Mouse (Mus musculus) testis, postnatal 14 days (tissue): ENCODE results near the gene Fam178b.
"Not testable (repeated sequence)": the region's sequence is repeated elsewhere in the genome, so short reads cannot be mapped to it uniquely, and the experiment has no call there.

ENCODE experiments used
- DNase-seq: peaks from one replicate; pipeline ENCODE4 v3.0.0; 2021; ENCODE audit warnings: low spot score

The Fam178b gene

DNA sequence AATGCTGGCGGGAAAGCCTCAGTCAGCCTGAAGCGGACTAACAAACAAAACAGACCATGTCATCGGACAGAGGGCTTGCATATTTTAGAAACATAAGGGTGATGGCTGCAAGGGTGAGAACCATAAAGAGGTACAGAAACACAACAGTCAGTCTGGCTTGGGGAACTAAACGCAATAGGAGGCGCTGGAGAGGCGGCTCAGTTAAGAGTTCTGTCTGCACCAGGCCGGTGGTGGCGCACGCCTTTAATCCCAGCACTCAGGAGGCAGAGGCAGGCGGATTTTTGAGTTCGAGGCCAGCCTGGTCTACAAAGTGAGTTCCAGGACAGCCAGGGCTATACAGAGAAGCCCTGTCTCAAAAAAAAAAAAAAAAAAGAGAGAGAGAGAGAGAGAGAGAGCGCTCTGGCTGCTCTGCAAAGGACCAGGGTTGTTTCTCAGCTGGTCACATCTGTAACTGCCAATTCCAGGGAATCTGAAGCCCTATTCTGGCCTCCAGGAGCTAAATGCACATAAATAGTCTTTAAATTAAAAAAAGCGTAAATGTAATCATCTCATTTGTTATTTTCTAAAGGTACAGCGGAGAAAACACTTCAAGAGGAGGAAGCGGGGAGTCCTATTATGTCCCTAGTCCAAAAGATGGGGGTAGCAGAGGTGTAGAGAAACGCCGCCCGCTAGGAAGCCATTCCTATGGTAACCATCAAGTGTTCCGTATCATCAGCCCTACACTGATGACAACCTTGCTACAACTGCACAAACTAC lies 137.0 kb downstream of the Fam178b start:
- no peak for DNase-seq

DNA sequence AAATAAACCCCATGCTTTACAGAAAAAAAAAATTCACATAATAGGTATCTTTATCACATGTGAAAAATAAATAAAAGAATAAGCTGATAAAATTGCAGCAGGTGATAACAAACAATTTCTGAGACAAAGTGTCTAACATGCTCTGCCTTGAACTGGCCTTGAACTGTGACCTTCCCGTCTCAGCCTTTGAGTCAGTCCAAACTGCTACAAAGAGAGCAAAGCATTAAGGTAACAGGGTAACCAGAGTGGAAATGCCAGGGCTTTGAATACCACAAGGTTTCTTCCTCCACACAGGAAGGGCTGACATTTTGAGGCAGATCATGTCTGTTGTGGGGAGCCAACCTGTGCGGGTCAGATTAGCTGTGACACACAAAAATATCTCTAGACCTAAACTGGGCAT lies 137.6 kb downstream of the Fam178b start:
- peak; percentile 75 for DNase-seq

DNA sequence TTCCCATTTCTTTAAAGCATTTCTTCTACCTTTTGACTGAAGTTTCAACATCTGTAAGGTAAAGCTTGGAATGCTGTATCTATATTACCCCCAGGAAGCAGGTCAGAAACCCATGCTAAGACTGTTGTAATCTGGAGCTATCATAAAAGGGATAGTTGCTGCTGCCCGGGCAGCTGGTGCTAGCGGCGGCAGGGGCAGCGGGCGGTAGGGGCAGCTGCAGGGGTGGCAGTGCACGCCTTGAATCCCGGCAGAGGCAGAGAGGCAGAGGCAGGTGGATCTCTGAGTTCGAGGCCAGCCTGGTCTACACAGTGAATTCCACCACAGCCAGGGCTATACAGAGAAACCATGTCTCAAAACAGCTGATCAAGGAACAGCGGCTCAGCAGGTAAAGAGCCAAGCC lies 140.1 kb downstream of the Fam178b start:
- no peak for DNase-seq

DNA sequence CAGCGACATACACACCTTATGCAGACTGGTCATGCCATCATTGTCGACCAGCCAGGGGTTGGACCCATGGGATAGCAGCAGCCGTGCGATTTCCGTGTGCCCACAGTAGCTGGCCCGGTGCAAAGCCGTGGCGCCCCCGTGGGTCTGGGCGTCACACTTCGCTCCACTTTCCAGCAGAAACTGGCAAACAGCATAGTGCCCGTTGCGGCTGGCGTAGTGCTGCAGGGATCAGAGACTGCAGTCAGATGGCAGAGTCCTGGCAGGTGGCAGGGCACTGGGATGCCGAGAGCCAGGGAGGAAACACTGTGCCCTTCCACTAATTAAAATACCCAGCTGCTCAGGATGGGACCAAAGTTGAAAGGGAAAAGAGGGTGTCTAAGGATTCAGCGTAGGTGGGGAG lies 141.1 kb downstream of the Fam178b start:
- DNase-seq: no peak

DNA sequence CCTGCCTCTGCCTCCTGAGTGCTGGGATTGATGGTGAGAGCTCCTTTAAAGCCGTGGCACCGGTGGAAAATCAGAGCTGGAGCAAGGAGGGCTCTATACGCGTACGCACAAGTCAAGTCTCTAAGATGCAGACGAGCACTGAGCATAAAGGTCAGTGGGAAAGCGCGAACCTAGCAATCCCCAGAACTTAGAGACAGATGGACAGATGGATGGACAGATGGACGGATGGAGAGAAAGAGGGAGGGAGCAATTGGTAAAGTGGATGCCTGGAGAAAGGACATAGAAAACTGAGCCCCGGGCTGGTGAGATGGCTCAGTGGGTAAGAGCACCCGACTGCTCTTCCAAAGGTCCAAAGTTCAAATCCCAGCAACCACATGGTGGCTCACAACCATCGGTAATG lies 142.2 kb downstream of the Fam178b start:
- no peak for DNase-seq

DNA sequence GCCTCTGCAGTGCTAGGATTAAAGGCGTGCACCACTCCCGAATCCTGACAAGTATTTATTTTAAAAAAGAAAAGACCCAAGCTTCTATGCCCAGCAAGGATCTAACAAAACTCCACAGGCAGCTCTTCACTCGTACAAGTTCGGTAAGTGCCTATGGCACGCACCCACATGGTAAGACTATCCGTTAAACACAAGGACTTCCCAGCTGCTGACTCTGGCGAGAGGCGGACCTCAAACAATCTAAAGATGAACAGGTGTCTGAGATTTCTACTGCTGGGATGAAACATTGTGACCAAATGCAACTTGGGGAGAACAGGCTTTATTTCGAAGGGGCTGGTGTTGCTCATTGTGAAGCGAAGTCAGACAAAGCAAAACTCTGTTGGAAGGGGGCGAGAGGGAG lies 142.9 kb downstream of the Fam178b start:
- DNase-seq: peak; percentile 62

DNA sequence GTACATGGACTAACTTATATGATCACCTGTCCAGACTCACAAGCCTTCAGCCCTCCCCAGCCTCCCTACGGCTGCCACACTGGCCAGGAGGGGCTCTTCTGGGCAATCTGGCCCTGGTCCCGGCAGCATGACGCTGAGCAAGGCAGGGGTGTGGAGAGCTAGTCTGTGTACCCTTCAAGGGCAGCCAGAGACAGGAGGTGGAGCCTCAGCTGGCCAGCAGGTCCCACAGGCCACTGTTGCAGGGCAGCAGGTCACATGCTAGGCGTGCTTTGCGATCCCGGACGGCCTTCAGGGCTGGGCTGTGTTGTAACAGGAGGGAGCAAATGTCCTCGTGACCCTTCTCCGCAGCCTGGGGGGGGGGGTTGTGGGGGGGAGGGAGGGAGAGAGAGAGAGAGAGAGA lies 143.8 kb downstream of the Fam178b start, which contains the start of gene Gm42417:
Gm42417 (minus strand) TSS at position 244 of the 400 bp plus-strand sequence.
- peak; percentile 69 for DNase-seq

DNA sequence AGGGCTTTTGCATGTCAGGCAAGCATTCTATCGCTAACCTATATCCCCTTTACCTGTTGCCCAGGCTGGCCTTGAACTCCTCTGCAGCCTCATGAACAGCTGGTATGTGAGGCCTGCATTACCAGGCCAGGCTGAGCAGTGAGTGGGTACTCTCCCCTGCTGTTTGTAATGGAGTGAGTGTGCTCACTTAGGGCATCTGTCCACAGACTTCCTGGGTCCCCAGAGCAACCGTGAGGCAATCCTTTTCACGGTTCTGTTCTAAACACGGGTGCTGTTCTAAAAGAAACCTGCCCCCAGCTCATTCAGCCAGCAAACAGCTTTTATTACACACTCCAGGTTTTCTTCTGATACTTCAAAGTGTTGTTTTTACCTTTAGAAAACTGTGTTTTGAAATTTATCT lies 144.3 kb downstream of the Fam178b start:
- DNase-seq: no peak

DNA sequence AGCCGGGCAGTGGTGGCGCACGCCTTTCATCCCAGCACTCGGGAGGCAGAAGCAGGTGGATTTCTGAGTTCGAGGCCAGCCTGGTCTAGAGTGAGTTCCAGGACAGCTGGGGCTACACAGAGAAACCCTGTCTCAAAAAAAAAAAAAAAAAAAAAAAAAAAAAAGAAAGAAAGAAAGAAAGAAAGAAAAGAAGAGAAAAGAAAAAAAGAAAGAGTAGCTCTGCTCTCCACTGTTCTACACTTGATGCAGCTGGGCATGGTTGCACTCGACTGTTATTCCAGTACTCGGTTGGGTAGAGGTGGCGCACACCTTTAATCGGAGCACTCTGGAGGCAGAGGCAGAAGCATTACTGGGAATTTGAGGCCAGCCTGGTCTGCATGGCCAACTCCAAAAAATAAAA lies 146.2 kb downstream of the Fam178b start, which contains the start of gene Ankrd23:
Ankrd23 (minus strand) TSS at position 101 of the 400 bp plus-strand sequence.
- not testable (repeated sequence) for DNase-seq

DNA sequence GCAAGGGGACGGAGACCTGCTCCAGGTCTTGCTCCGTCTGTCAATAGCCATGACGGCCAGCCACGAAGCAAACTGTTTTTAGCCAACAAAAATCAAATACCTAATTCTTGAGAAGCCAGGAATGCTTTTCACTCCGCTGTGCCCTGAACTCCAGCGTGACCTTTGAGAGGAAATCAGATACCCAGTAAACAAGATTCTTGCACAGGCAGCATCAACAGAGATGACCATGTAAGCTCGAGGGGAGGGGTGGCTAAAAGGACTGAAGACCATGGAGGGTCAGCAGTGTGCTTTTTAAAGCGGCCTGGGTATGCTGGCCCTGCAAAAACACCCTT lies 146.6 kb downstream of the Fam178b start:
- no peak for DNase-seq

DNA sequence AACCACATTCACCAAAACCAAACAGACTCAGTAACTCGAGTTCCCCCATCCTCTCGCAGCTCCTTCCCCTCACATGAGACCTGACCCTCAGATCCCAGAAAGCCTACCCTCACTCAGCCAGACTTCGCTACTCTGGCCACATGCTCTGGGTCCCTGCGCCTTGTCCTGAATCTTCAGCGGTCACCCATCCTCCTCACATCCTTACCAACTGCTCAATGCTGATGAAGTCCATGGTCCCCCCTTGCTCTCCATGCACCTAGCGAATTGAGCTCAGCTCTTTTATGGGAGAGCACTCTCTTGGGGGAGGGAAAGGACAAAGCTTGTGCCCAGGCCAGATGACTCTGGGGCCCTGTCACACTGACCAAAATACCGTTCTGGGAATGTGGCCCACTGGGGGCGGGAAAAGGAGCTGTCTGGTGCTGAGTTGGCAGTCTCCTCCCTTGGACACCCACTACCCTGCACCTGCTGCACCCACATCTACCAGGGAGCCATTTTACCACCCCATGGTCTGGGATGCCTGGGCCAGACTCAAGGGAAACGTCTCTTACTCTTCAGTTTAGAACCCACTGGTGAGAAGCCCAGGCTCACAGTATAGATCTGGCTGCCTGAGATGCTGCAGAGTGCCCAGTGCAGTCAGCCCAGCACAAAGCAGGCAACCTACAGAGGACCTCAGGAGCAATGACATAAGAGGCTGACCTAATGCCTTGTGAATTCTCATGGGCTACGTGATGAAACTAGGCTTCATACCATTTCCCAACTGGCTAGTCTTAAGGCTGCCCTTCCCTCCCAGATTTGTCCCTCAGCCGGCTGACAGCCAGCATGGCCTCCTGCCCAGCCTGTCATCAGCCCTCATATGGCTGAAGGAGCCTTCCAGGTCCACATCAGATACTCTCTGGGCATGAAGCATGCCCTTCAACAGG lies 147.2 kb downstream of the Fam178b start:
- DNase-seq: no peak

DNA sequence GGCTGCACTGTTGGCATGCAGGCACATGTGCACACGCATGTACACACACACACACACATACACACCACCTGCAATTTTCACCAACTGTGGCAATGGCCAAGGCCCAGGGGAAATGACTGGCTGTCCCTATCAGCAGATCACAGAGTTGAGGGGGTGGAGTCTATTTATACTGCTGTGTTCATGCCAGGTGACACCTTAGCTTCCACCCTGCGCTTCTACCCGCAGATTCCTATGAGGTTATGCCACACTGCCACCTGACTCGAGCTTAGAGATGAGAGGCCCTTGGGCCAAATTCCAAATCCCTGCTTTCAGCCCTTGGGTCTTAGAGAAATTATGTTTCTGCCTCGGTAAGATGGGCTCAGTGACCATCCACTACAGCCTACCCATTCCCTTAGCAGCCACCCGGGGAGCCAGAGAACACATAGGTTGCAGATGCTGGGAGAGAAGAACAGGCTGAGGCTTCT lies 148.4 kb downstream of the Fam178b start:
- no peak for DNase-seq

DNA sequence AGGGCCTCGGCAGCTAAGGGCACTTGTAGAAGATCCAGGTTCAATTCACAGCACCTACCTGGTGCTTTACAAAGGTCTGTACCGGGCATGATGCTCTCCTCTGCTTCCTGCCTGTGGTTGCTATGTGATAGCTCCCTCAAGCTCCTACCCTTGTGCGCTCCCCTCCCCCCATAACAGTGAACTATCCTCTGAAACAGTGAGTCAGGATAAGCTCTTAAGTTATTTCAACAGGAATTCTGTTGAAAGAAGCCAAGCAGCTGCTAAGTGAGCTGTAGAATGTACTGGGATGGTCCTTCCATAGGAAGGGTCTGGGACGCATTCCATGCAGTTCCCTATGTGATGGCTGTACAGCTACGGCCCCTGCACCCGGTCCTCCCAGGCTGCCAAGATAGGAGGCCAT lies 149.4 kb downstream of the Fam178b start:
- no peak for DNase-seq

DNA sequence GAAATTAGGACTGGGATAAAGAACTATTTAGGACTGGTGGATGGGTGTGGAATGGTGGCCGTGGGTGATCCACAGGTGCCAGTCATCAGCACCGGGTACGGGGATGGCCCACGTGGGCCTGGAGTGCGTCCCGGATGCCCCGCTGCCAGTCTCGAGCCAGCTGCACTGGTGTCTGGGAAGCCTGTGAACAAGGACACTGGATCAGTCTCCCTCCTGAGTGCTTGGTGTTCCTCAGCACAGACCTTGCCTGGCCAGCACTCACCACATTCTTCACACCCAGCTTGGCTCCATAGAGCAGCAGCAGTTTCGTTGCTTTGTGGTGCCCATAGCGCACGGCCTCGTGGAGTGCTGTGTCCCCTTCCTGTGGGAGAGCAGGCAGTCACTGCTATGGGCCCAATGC lies 151.5 kb downstream of the Fam178b start:
- no peak for DNase-seq

DNA sequence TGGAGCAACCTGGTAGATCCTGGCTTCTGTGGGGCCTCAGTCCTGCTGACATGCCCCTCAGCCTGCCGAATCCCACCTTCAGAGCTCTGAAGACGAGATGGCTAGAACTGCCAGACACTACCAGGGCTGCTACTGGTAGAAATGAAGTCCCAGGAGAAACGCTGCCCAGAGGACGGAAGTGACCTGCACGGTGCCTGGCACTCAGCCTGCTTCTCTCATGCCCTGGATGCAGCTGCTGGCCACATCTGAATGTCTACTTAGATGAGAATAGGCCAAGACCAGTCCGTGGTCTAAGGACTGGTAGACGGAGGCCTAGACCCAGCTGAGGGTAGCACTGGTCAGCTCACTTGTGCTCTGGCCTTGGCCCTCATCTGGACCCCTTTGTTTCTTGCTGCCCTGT lies 152.0 kb downstream of the Fam178b start:
- no peak for DNase-seq

DNA sequence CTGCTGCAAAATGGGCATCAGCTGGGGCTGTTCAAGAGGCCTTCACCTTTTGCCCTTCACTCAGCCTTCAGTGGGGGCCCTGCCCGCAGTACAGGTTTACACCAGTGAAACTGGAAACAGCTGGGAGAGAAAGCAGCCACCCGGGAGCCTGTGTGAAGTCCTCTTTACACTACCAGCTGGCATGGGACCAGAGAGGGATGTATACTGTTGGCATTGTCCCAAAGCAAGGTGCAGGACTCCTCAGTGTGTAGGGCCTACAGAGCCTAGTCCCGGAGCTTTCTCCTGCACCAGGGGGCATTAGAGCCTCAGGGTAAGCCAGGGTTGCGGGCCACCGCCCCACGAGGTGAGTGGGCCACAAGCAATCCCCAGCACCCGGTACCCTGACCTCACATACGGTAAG lies 152.5 kb downstream of the Fam178b start:
- no peak for DNase-seq

DNA sequence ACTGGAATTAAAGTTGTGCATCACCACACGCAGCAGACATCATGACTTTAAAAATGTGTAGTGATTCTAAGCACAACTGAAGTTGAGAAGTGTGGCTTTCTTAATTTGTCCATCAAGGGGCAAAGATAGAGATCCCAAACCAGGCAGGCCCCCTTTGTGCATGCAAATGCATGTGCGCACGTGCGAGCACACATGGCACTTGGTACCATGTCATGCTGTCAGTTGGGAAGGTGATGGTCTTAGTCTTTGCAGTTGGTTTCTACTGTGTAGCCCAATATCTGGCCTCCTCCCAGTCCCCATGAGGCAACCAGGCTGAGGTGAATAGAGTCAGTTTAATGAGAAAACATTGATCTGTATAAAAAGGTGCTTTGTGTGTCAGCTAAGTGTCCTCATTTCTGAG lies 153.1 kb downstream of the Fam178b start:
- DNase-seq: no peak

DNA sequence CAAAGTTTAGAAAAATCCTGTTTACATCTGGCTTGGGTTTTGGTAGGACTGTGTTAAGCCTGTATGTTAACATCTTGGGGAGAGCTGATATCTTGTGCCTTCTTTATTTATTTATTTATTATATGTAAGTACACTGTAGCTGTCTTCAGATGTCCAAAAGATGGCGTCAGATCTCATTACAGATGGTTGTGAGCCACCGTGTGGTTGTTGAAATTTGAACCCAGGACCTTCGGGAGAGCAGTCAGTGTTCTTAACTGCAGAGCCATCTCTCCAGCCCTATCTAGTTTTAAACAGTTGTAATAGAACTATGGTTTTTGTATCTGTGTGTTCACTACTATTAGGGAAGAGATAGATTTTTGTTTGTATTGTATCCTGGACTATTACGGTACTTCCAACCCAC lies 153.7 kb downstream of the Fam178b start:
- DNase-seq: no peak

DNA sequence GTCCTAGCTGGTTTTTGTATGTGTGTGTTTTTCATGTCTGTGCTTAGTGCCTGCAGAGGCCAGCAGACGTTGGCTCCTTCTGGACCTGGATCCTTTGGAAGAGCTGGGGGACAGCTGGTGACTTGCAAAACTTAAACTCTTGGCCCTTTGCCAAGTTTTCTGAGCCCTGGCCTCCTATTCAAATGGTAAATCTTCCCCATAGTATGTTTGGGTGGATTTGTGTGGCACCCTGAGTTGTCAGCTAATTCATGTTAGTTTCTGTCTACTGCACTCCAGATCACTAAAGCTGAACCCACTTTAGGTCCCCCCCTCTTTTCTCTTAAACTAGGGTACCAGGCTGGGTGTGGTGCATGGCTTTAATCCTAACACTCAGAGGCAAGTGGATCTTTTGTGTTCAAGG lies 154.6 kb downstream of the Fam178b start:
- no peak for DNase-seq

DNA sequence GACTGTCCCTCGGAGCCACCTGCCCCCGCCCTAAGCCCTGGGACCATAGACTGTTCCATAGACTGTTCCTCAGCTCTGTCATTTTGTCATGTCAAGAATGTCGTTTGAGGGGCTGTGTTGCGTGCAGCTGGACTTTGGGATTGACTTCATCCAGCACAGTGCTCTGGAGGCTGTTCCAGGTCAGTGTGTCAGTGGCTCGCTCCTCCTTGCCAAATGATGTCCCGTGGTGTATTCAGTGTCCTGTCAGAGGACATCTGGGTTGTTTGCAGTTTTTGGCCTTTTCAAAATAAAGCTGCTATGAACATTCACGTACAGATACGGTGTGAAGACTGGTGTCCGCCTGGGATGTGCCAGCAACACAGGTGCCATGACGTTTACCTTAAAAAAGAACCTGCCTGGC lies 156.1 kb downstream of the Fam178b start:
- no peak for DNase-seq

DNA sequence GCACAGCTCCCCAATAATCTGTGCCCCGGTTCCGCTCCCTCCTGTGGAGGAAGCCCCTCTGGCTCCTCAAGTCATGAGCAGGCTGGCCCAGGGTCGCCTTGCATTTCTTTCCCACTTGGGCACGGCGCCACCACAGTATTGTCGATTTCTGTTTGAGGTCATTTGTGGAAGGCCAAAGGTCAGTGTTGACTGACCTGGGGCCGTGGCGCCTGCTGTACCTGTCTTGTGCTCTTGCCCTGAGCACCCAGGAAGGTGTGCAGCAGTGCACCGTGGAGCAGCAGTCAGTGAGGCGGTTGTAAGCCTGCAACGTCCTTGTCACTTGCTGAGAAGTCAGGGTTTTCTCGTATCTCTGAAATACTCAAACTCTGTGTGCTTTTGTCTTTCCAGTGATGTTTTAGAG lies 157.2 kb downstream of the Fam178b start:
- no peak for DNase-seq

DNA sequence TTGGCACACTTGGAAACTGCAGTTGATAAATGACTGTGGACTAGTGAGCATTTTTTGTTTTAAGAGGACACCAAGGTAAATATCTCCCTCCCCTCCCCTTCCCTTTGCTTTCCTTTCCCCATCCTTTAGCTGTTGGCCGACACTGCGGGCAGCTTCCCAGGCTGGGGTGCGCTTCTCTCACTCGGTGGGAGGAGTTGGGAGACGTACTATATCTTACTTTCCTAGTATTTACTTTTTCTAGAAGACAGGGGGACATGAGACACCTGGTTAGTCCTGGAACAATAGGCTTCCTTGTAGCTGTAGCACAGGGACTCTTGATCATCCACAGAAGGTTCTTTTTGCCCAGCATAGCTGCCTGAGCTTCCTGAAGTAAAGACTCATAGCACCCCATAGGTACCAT lies 158.9 kb downstream of the Fam178b start:
- no peak for DNase-seq

DNA sequence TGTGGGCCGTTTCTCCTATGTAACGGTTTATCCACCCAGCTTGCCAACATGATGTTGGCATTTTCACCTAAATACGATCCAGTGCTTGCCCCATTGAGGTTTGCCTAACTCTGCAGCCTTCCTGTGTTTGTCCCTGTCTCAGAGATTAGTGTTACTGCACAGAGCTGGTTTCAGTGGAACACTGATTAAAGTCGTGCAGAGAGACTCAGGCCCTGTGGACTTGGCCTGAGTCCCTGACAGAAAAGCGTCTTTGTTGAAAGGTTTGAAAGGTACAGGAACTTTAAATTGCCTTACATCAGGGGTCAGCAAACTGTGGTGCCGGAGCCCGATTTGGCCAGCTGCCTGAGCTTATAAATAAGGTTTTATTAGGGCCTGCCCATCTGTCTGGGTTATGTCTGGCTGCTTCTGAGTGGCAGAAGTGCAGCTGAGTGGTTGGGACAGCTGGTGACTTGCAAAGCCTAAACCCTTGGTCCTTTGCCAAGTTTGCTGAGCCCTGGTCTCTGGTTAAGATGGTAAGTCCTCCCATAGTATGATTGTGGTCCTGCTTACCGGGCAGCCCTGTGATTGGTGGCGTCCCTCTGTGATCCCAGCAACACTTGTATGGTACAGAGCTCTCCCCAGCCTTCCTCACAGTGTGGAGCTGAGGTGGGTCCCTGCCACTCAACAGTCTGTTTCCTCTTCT lies 159.5 kb downstream of the Fam178b start:
- DNase-seq: no peak
